Mouse (Mus musculus): Measurements from ENCODE around the gene Ccn1.

The Ccn1 gene

GRCm38 (mm10) chr3:145649852-145650202 lies at the start of gene Ccn1:
TSS of gene Ccn1 (minus strand) at chr3:145649981.
- DNase-seq = peak; percentile 92

GRCm38 (mm10) chr3:145693361-145693760 lies 43.6 kb upstream of the Ccn1 start:
- no peak for DNase-seq

- peak; percentile 24 for DNase-seq
Observed at GRCm38 (mm10) chr3:145692037-145692436, 42.3 kb upstream of the Ccn1 start.

DNA sequence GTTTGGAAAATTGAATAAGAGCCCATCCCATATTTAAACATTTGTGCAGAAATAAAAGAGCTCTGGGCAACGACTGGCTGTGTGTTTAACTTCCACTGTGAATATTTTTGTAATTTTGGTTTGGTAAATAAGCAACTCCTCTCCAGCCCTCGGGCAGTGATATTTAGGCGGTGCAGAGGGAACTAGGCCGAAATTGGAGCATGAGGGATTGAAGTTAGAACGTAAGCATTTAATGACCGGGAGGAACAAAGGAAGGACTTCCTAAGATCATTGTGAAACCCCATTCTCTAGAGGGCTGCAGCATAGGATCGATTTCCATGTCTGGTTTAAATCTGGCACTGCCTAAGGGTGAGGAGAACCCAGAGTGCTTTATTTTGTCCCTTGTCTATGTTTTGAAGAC lies 41.6 kb upstream of the Ccn1 start:
- DNase-seq = no peak

DNA sequence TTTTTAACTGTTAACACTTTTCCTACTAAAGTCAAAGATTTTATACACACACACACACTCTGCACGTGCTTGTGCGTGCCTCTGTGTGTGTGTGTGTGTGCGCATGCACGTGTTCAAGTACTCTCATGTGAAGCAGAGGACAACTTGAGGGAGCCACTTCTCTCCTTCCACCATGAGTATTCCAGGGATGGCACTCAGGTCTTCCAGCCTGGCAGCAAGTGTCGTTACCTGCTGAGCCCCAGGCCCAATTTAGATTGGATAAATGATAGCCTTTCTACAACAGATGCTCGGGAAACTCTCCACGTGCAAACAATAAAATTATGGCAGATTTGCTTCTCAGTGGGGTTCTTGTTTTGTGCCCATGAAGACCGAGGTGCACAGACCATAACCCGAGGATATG lies 39.5 kb upstream of the Ccn1 start:
- DNase-seq = no peak

DNA sequence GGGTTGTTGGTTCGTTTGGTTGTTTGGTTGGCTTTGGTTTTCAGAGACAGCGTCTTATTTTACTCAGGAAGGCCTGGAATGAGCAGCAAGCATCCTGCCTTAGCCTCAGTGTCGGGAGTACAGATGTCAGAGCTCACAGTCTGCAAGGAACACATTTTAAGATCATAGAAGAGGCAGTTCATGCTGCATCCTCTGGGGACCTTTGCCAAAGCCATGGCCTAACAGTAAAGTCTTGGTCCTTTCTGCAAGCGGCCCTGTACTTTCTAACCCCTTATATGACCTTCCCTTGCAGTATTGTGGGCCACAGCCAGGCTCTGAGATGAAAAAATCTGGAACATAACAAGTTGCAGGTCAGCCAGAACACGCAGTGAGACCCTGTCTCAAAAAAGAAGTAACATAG lies 38.1 kb upstream of the Ccn1 start:
- peak; percentile 19 for DNase-seq

GRCm38 (mm10) chr3:145684604-145685441 lies 35.0 kb upstream of the Ccn1 start:
- DNase-seq = peak; percentile 14

DNA sequence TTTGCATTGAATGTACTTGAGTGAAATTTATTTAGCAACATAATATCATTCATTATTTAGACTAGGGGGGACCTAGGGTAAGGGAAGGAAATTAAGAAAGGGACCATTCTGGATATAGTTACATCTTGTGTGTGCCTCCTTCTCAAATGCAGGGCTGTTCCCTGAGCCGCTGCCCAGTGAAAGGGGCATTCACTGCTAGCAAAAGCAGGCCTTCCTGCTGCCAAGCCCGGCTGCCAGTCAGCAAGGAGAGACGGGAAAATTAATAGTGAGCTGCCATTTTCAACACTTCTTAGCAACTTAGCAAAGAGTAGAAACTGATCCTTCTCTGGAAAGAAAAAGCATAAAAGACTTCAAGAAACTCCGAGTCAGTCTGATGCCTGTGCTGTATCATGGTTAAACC lies 34.4 kb upstream of the Ccn1 start:
- no peak for DNase-seq

DNA sequence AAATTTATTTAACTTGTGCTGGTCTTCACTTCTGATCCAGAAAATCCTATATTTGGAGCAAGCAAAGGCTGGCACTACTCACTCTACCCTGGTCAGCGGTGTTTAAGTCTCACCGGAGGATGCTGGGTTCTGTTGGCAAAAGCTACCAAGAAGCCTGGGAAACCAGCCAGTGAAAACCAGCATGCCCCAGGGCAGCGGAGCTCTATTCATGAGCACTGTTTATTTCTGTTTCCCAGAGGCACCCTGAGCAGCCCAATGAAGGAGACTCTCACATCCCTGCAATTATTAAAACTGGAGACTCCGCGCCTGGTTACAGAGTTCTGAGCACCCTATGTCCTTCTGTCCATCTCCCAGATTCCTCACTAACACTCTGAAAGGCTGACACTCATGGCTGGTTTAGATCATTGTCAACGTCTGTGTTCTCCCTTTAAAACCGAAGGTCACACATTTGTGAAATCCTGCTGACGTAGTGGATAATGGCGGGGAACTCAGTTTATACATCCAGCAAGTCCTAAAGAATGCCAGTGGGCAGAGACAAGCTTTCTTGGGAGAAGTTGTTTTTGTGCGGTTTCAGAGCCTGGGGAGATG lies 31.7 kb upstream of the Ccn1 start:
- no peak for DNase-seq

GRCm38 (mm10) chr3:145680686-145681085 lies 30.9 kb upstream of the Ccn1 start:
- DNase-seq = no peak

DNA sequence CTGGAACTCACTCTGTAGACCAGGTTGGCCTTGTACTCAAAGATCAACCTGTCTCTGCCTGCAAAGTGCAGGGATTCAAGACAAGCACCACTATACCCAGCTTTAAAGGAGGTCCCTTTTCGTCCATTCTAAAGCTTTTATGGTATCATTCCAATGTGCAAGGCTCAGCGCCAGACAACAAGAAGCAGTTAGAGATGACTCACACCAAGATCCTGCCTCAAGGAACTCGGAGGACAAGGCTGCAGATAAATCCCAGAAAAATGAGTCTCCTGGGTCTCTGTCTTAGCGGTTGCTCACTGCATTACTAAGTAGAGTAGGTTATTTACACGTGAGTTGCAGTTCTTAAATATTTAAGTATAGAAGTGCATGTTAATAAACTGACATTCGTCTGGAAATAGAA lies 26.4 kb upstream of the Ccn1 start:
- peak; percentile 14 for DNase-seq

GRCm38 (mm10) chr3:145674815-145675214 lies 25.0 kb upstream of the Ccn1 start:
- no peak for DNase-seq

DNA sequence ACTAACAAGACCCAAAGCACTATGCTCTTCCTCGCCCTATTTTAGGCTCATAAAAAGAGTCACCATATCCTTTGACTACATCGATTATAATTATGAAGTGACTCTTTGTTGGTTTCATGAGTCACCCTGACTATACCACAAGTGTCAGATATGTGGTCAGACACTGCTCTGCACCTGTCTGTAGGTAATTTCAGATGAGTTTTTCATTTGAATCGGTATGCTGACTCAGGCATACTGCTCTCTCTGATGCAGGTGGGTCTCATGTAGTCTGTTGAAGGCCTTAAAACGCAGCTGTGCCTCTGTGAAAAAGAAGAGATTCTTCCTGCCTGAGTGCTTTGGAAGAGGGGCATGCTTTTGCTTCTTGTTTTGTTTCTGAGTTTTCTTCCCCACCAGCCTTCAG lies 16.6 kb upstream of the Ccn1 start:
- no peak for DNase-seq

DNA sequence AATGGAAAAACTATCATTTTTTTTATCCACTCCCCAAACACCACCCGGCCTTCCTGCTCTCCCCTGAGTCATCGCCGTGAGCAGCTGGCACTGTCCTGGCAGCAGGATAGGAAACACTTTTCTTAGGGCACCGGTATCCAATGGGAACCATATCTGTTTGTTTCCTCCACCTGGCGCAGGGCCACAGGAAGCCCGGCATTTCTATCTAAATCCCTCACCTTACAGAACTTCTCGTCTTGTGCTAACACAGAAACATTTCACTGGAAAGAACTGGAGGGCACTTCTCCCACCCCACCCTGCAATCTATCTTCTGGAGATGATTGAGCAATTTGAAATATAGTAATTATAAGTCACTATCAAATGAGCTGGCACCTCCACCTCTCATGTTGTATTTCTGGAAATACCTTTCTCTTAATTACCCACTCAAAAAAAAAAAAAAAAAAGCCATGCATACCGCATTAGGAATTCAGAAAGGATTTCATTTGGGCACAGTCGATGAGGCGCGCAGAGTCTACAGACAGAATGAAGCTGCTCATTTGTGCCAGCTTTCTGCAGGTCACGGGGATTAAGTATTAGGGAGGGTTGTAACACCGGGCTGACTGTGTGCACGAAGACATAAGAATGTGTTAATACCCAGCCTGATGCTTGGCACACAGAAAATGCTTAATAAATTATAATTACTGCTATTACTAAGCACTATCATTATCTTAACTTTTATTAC lies 7.4 kb upstream of the Ccn1 start:
- DNase-seq = peak; percentile 32

GRCm38 (mm10) chr3:145654944-145655343 lies 5.2 kb upstream of the Ccn1 start:
- no peak for DNase-seq

GRCm38 (mm10) chr3:145654028-145654427 lies 4.2 kb upstream of the Ccn1 start:
- DNase-seq = no peak

DNA sequence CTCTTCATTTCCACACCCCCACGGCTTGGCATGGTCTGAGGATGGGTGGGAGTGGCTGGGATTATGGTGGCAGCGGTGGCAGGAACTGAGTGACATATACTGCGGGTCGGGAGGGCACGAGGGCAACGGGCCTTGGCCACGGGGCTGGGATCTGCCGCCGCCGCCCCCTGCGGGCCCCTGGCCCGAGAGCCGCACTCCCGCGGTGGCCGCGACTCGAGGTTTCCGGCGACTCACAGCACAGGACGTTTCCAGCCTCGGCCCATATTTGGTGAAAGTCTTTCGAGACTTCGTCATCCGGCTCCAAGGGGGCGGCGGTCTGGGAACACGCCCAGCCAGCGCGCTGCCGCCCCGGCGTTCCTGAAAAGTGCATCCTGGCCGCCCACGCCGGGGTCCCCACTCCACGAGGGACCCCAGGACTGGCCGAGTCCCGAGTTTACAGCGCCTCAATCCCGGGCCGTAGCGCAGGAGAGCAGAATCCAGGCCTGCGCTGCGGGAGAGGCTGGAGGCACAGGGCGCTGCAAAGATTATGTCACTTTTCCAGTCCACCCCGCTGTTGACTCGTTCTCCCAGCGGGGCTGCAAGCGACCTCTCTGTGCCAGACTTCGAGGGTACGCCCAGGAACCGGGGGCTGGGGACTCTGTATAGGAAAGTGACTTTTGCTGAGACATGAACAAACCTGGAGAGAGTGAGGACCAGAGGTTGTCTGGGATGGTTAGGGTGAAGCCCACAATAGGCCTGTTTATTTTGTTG lies 3.6 kb upstream of the Ccn1 start:
- peak; percentile 91 for DNase-seq

- DNase-seq = peak; percentile 58
Observed at GRCm38 (mm10) chr3:145652322-145653131, 2.7 kb upstream of the Ccn1 start.

GRCm38 (mm10) chr3:145651978-145652321 lies 2.2 kb upstream of the Ccn1 start:
- DNase-seq = no peak

GRCm38 (mm10) chr3:145651029-145651977 lies 1.5 kb upstream of the Ccn1 start:
- DNase-seq = peak; percentile 69

GRCm38 (mm10) chr3:145650298-145651011 lies 674 bp upstream of the Ccn1 start:
- peak; percentile 82 for DNase-seq
